Mouse (Mus musculus): ENCODE data around the gene Ins1. TPM values are rescaled to one million over a fixed set of nuclear protein-coding genes. Genes with fewer than 3 reads are reported as not detected.

The Ins1 gene
- total RNA-seq (2021): not detected
- long read RNA-seq, experiment 1: 0 reads
- long read RNA-seq, experiment 2: 0 reads

- no peak for DNase-seq (ENCODE audit: low spot score in 2 of 2)
These were observed at the start of gene Ins1 for GRCm38 (mm10) chr19:52263997-52264396. Gene Ins1 (plus strand): TSS chr19:52264297.

Data from adrenal gland, adult 18-20 months (tissue).